Mouse (Mus musculus) midbrain, embryonic 14.5 days (tissue): ENCODE measurements around the gene Dgkz. TPM values are rescaled to one million over a fixed set of nuclear protein-coding genes. Genes with fewer than 3 reads are reported as not detected.

ENCODE experiments used
- ATAC-seq: fragments of 200-750 bp; cut with Nextera tagmentation; 2 replicates; pipeline ENCODE4 v1.8.0; 2017; ENCODE audit warnings: moderate number of reproducible peaks, moderate library complexity; ENCODE audit not compliant: low FRiP score, low TSS enrichment
- DNase-seq: peaks from one replicate; pipeline ENCODE4 v3.0.0-alpha.2; 2015
- H3K27ac ChIP-seq: fragments of 300-500 bp; sonication (generic); replicated peaks from 2 replicates; pipeline ENCODE4 v1.5.1; 2014; ENCODE audit warnings: mild to moderate bottlenecking, low read depth, low read length, moderate library complexity
- H3K27me3 ChIP-seq: fragments of 300-500 bp; sonication (generic); 2 replicates; pipeline ENCODE4 v1.6.1; 2014; ENCODE audit warnings: low read length, control low read depth, mixed read lengths; ENCODE audit not compliant: control insufficient read depth, insufficient read depth
- H3K36me3 ChIP-seq: fragments of 300-500 bp; sonication (generic); 2 replicates; pipeline ENCODE4 v1.6.1; 2014; ENCODE audit warnings: low read length, control low read depth; ENCODE audit not compliant: control insufficient read depth, insufficient read depth
- H3K4me1 ChIP-seq: fragments of 300-500 bp; sonication (generic); 2 replicates; pipeline ENCODE4 v1.6.1; 2014; ENCODE audit warnings: mild to moderate bottlenecking, antibody characterized with exemption, low read length, control low read depth; ENCODE audit not compliant: control insufficient read depth, insufficient read depth
- H3K4me2 ChIP-seq: fragments of 300-500 bp; sonication (generic); 2 replicates; pipeline ENCODE4 v1.6.1; 2014; ENCODE audit warnings: mild to moderate bottlenecking, low read length, moderate library complexity
- H3K4me3 ChIP-seq: fragments of 300-500 bp; sonication (generic); replicated peaks from 2 replicates; pipeline ENCODE4 v1.5.1; 2014; ENCODE audit warnings: low read depth, low read length
- H3K9ac ChIP-seq: fragments of 300-500 bp; sonication (generic); replicated peaks from 2 replicates; pipeline ENCODE4 v1.6.1; 2014; ENCODE audit warnings: mild to moderate bottlenecking, low read length, moderate library complexity
- H3K9me3 ChIP-seq: fragments of 300-500 bp; sonication (generic); 2 replicates; pipeline ENCODE4 v1.6.1; 2016; ENCODE audit warnings: low read length, control low read depth, mixed read lengths; ENCODE audit not compliant: control insufficient read depth
- WGBS: fragments of 180-500 bp; shearing (Covaris S2); extraction: QIAGEN DNeasy Blood & Tissue Kit; methylation state at CpG from one replicate; pipeline ENCODE4 v1.1.7; 2014; 5-methylcytosine and 5-hydroxymethylcytosine counted together
- polyA plus RNA-seq: library from polyadenylated mRNA; unstranded; fragments of >200 nt; fragmentation: Nextera tagmentation; extraction: Ambion mirVana; gene quantifications from 2 replicates; pipeline ENCODE4 v1.2.1, GENCODE M21; 2014

Gene Dgkz
- polyA plus RNA-seq, 1 experiment from 2014 or later = 32.0 TPM

DNA sequence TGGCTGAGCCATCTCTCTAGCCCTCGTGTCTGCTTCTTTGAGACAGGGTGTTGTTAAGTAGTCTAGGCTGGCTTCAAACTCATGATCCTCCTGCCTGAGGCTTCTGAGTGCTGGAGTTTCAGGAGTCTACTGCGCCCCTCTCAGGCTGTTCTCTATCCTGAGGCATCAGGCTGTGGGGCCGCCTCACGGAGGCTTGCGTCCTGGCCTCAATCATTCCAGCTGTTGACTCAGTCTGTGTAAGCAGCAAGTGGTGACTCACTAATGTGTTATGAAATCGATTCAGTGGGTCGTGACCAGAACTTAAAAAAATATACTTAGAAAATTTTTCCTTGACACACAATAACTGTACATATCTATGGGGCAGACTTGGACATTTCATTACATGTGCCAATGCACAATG lies 29.0 kb upstream of the Dgkz start:
- Histone ChIP-seq H3K9me3 (no peaks in the 10 kb centered on the region), H3K4me3 (no peak overlapping the region), H3K27me3 (peaks cover 4% of the 10 kb centered on the region; the same call in 1 of the 2 replicates), H3K4me2 (no peak overlapping the region), H3K4me1 (peaks cover 11% of the 10 kb centered on the region), H3K36me3 (no peaks in the 10 kb centered on the region), H3K9ac (no peak overlapping the region), H3K27ac (no peak overlapping the region)
- 81% methylated on average over 7 of the region's 7 CpGs for WGBS
- ATAC-seq = no peak
- no peak for DNase-seq

DNA sequence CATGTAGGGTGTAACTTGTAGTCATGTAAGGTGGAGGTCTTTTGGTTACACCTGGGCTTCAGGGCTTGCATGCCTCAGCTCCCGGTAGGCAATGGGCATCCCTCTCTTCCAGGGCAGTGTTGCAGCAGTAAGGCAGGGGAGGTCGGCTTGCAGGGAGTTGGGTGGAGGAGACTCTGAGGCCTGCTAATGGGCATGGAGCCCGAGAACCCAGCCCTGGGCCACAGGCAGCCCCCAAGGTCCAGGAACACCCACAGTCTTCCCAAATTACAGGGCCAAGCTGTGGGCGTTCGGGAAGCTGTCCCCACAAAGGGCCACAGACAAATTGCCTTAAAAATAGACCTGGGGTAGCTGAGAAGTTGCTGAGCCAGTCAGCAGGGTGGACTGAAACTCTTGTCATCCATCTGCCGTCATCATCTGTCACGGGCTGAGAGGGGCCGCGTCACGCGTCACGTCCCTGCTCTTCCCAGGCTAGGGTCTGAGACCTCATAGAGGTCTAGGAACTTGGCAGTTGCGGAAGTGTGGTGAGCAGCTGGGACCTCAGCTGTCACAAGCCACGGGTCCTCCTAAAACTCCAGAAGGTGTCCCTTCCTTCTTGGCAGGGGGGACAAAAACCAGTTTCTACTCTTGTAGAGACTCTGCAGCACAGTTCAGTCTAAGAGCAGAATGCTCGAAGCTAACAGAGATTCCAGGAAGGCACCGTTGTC lies 22.4 kb upstream of the Dgkz start:
- 85% methylated on average over 16 of the region's 16 CpGs for WGBS
- H3K9me3 ChIP-seq = no peaks in the 10 kb centered on the region
- no peaks in the 10 kb centered on the region for H3K4me1 ChIP-seq
- H3K27ac ChIP-seq = no peak overlapping the region
- no peaks in the 10 kb centered on the region for H3K36me3 ChIP-seq
- no peaks in the 10 kb centered on the region for H3K27me3 ChIP-seq
- H3K4me2 ChIP-seq = no peak overlapping the region
- no peak overlapping the region for H3K9ac ChIP-seq
- H3K4me3 ChIP-seq = no peak overlapping the region
- DNase-seq = no peak
- ATAC-seq = no peak

DNA sequence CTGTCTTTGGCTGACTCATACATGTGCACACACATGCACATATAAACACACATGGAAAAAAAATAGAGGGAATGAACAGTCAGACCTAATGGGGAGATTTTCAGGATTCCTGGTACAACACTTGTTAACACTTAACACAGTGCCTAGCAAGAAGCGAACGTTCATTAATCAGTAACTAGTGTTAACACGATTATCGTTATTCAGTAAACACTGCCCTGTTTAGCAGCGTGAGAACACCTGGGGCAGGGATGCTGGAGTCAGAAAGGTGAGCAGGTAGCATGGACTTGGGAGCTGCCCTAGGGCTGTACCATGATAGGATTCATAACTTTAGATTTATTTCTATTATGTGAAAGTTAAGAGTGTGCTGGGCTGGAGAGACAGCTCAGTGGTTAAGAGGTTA lies 20.3 kb upstream of the Dgkz start:
- H3K4me2 ChIP-seq = no peak overlapping the region
- H3K4me3 ChIP-seq = no peak overlapping the region
- H3K9ac ChIP-seq = no peak overlapping the region
- H3K27me3 ChIP-seq = no peaks in the 10 kb centered on the region
- 93% methylated on average over 5 of the region's 5 CpGs for WGBS
- no peak for DNase-seq
- H3K4me1 ChIP-seq = no peaks in the 10 kb centered on the region
- H3K36me3 ChIP-seq = no peaks in the 10 kb centered on the region
- no peaks in the 10 kb centered on the region for H3K9me3 ChIP-seq
- no peak overlapping the region for H3K27ac ChIP-seq
- ATAC-seq = no peak

DNA sequence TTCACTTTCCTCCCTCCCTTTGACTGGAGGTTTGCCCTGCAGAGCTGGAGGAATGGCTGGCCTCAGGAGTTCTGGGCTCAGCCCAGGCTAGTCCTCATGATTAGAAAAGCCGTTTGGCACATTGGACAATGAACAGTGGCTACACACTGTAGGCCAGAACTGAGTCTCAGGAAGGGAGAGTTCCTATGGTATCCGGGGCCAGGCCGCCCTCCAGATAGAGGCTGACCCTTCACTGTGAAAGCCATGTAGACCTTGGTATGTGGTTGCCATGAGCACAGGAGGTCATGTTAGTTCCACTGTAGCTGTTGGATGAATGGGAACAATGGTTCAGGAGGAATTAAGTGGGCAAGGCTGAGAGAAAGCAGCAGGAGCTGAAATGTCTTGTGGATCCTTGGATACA lies 17.7 kb upstream of the Dgkz start:
- Histone ChIP-seq H3K9ac (no peak overlapping the region), H3K36me3 (no peaks in the 10 kb centered on the region), H3K4me1 (no peaks in the 10 kb centered on the region), H3K9me3 (no peaks in the 10 kb centered on the region), H3K27ac (no peak overlapping the region), H3K27me3 (no peaks in the 10 kb centered on the region), H3K4me3 (no peak overlapping the region), H3K4me2 (no peak overlapping the region)
- DNase-seq = no peak
- 43% methylated on average over 3 of the region's 3 CpGs for WGBS
- no peak for ATAC-seq

DNA sequence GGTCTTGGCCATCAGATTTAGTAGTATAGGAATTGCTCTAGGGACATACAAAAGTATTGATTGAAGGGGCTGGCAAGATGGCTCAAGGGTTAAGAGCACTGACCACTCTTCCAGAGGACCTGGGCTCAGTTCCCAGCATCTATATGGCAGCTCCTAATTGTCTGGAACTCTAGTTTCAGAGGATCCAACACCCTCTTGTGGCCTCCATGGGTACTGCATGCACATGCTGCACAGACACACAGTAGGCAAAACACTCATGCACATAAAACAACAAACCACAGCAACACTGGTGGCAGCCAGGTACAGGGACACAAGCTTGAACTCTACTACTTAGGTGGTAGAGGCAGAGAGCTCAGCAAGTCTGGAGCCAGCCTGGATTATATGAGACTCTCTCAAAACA lies 14.1 kb upstream of the Dgkz start:
- H3K4me3 ChIP-seq = no peak overlapping the region
- H3K4me1 ChIP-seq = peaks cover under 1% of the 10 kb centered on the region; the same call in 1 of the 2 replicates
- H3K27ac ChIP-seq = no peak overlapping the region
- H3K27me3 ChIP-seq = 0 out of 2 replicates have a peak, but pooled peaks cover 5% of the 10 kb centered on the region
- ATAC-seq (no peak), DNase-seq (no peak)
- H3K9me3 ChIP-seq = no peaks in the 10 kb centered on the region
- no peaks in the 10 kb centered on the region for H3K36me3 ChIP-seq
- no peak overlapping the region for H3K4me2 ChIP-seq
- H3K9ac ChIP-seq = no peak overlapping the region

DNA sequence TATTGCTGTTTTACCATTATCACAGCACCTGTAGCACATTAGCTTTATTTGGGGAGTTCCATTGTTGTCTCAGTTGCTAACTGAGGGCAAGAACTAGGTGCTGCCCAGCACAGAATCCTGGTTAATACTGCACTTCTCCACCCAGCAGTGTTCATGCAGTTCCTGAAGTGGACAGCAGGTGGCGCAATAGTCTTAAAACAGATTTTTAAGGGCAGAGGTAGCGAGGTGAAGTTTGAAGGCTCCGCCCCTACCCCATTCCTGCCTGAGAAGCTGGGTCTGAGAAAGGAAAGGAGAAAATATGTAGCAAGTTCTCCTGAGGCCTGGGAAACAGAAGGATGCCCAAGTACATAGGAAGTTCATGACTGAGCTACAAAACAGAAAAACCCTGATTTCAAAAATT lies 11.9 kb upstream of the Dgkz start:
- Histone ChIP-seq H3K9ac (no peak overlapping the region), H3K4me1 (peaks cover 8% of the 10 kb centered on the region; the same call in 1 of the 2 replicates), H3K36me3 (no peaks in the 10 kb centered on the region), H3K4me2 (no peak overlapping the region), H3K27ac (no peak overlapping the region), H3K9me3 (no peaks in the 10 kb centered on the region), H3K27me3 (0 out of 2 replicates have a peak, but pooled peaks cover 5% of the 10 kb centered on the region), H3K4me3 (no peak overlapping the region)
- ATAC-seq = no peak; the same call in 1 of the 2 replicates
- 1% methylated on average over 3 of the region's 3 CpGs for WGBS
- DNase-seq = peak; percentile 94

DNA sequence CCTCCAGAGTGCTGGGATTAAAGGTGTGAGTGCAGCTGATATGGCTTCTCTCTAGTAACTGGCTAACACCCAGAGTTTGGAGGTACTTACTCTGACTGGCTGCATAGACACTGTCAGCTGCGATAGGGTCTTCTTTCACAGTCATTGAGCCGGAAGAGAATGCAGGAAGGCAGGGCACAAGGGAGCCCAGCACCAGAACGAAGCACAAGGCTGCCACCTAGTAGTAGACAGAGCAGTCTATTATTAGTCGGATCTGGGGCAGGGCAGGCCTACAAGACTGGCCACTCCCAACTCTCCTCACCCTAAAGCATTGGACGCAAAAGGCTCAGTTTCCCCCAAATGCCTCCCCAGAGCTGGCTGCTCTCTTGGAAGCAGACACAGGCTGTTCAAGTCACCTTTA lies 10.4 kb upstream of the Dgkz start:
- ATAC-seq (no peak), DNase-seq (peak; percentile 47)
- Histone ChIP-seq H3K9me3 (no peaks in the 10 kb centered on the region), H3K4me1 (peaks cover 8% of the 10 kb centered on the region; the same call in 1 of the 2 replicates), H3K27ac (no peak overlapping the region), H3K9ac (no peak overlapping the region), H3K4me2 (no peak overlapping the region), H3K27me3 (0 out of 2 replicates have a peak, but pooled peaks cover 5% of the 10 kb centered on the region), H3K36me3 (no peaks in the 10 kb centered on the region), H3K4me3 (no peak overlapping the region)
- 3% methylated on average over 5 of the region's 5 CpGs for WGBS

DNA sequence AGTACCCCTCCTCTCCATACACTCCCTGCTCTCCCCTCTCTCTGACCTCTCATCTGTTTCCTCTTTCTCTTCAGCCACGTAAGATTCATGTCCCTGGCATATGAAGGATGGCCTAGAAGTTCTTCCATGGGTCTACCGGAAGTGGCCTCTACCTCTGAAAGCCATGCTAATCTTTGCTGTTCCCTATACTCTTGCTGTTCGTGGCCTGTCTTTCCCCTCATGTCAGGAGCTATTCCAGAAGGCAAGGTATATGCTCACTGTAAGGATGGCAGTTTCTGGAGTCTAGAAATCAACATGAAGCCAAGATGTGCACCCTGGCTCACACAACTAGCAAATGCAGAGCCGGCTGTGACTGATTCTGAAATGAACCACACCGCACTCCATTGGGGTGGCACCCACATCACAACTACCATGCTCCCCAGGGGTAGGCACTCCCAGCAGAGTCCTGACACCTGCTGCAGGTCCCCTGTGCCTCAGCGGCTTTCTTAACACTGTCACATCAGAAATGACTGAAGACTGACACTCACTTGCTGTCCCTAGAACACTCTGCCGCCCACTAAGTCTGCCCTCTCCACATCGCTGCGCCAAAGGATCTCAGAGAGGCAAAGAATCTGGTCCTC lies 9.4 kb upstream of the Dgkz start:
- DNase-seq (no peak), ATAC-seq (no peak)
- Histone ChIP-seq H3K27me3 (0 out of 2 replicates have a peak, but pooled peaks cover 5% of the 10 kb centered on the region), H3K4me2 (no peak overlapping the region; the same call in 1 of the 2 replicates), H3K9ac (no peak overlapping the region), H3K4me3 (no peak overlapping the region), H3K9me3 (no peaks in the 10 kb centered on the region), H3K36me3 (no peaks in the 10 kb centered on the region), H3K4me1 (peaks cover 8% of the 10 kb centered on the region; the same call in 1 of the 2 replicates), H3K27ac (no peak overlapping the region)
- WGBS = 36% methylated on average over 9 of the region's 9 CpGs

DNA sequence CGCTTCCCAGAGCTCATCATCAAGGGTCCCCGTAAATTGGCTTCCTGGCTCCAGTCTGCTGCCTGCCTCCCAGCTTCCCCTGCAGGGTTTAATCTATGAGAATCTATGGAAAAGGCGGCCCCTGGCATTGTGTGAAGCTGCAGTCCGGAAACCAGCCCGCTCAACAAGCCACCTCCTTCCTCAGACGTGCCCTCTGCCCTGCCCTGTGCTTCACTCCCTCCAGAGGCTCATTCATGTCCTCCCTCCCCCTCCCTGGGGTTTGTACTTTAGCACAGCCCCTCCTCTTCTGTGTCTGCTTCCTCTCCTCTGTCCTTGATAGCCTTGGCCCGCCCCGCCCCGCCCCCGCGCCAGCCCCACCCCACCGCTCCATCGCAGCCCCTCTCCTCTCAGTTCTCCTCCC lies 8.8 kb upstream of the Dgkz start:
- no peak overlapping the region for H3K27ac ChIP-seq
- H3K4me2 ChIP-seq = peak overlapping the region; percentile 32
- H3K9me3 ChIP-seq = no peaks in the 10 kb centered on the region
- peaks cover 8% of the 10 kb centered on the region; the same call in 1 of the 2 replicates for H3K4me1 ChIP-seq
- H3K9ac ChIP-seq = no peak overlapping the region
- under 1% methylated on average over 9 of the region's 13 CpGs for WGBS
- ATAC-seq (peak; percentile 63), DNase-seq (peak; percentile 63)
- H3K4me3 ChIP-seq = no peak overlapping the region
- 0 out of 2 replicates have a peak, but pooled peaks cover 5% of the 10 kb centered on the region for H3K27me3 ChIP-seq
- no peaks in the 10 kb centered on the region for H3K36me3 ChIP-seq
